Mouse (Mus musculus) stomach, embryonic 14.5 days (tissue): Measurements from ENCODE around the gene Pim3. TPM values are rescaled to one million over a fixed set of nuclear protein-coding genes. Genes with fewer than 3 reads are reported as not detected.

Experiments used
- ATAC-seq: fragments of 200-750 bp; cut with Nextera tagmentation; 2 replicates; pipeline ENCODE4 v1.8.0; 2017; ENCODE audit warnings: low read depth, moderate TSS enrichment; ENCODE audit not compliant: insufficient number of reproducible peaks, insufficient read depth, low FRiP score
- H3K27ac ChIP-seq: fragments of 300-500 bp; sonication (generic); 2 replicates; pipeline ENCODE4 v1.5.1; 2014; ENCODE audit warnings: mild to moderate bottlenecking, low read length, moderate library complexity, mixed read lengths
- H3K27me3 ChIP-seq: fragments of 300-500 bp; sonication (generic); 2 replicates; pipeline ENCODE4 v1.6.1; 2014; ENCODE audit warnings: low read length, control low read depth, mixed read lengths; ENCODE audit not compliant: control insufficient read depth, insufficient read depth
- H3K36me3 ChIP-seq: fragments of 300-500 bp; sonication (generic); 2 replicates; pipeline ENCODE4 v1.6.1; 2014; ENCODE audit warnings: mild to moderate bottlenecking, control low read depth, low read length, moderate library complexity, mixed read lengths; ENCODE audit not compliant: control insufficient read depth, insufficient read depth
- H3K4me1 ChIP-seq: fragments of 300-500 bp; sonication (generic); 2 replicates; pipeline ENCODE4 v1.6.1; 2014; ENCODE audit warnings: low read length, control low read depth, mixed read lengths; ENCODE audit not compliant: control insufficient read depth, insufficient read depth
- H3K4me2 ChIP-seq: fragments of 300-500 bp; sonication (generic); replicated peaks from 2 replicates; pipeline ENCODE4 v1.6.1; 2014; ENCODE audit warnings: low read depth, low read length, control low read depth
- H3K4me3 ChIP-seq: fragments of 300-500 bp; sonication (generic); 2 replicates; pipeline ENCODE4 v1.5.1; 2014; ENCODE audit warnings: low read depth, low read length, control low read depth
- H3K9ac ChIP-seq: fragments of 300-500 bp; sonication (generic); replicated peaks from 2 replicates; pipeline ENCODE4 v1.6.1; 2014; ENCODE audit warnings: low read depth, mild to moderate bottlenecking, control low read depth, low read length, moderate library complexity, mixed read lengths
- H3K9me3 ChIP-seq: fragments of 300-500 bp; sonication (generic); 2 replicates; pipeline ENCODE4 v1.6.1; 2016; ENCODE audit warnings: low read depth, low read length, control low read depth; ENCODE audit not compliant: control insufficient read depth
- WGBS: fragments of 180-500 bp; shearing (Covaris S2); extraction: QIAGEN DNeasy Blood & Tissue Kit; methylation state at CpG from one replicate; pipeline ENCODE4 v1.1.7; 2014; 5-methylcytosine and 5-hydroxymethylcytosine counted together
- polyA plus RNA-seq: library from polyadenylated mRNA; unstranded; fragments of >200 nt; fragmentation: Nextera tagmentation; extraction: Ambion mirVana; gene quantifications from 2 replicates; pipeline ENCODE4 v1.2.1, GENCODE M21; 2014

Gene Pim3
- polyA plus RNA-seq, 1 experiment from 2014 or later, result 38.4 TPM

GRCm38 (mm10) chr15:88902200-88902875 is 40.4 kb downstream of the Pim3 start:
- 70% methylated on average over 15 of the region's 15 CpGs for WGBS
- no peak for ATAC-seq
- no peak overlapping the region for H3K4me2 ChIP-seq
- no peaks in the 10 kb centered on the region for H3K9me3 ChIP-seq
- H3K9ac ChIP-seq, result no peak overlapping the region
- no peak overlapping the region for H3K27ac ChIP-seq
- H3K4me1 ChIP-seq, result no peaks in the 10 kb centered on the region
- no peaks in the 10 kb centered on the region for H3K27me3 ChIP-seq
- no peak overlapping the region for H3K4me3 ChIP-seq
- no peaks in the 10 kb centered on the region for H3K36me3 ChIP-seq

- H3K9ac ChIP-seq, result no peak overlapping the region
- no peak overlapping the region for H3K4me3 ChIP-seq
- no peak overlapping the region for H3K4me2 ChIP-seq
- no peaks in the 10 kb centered on the region for H3K36me3 ChIP-seq
- 61% methylated on average over 1 of the region's 1 CpGs for WGBS
- no peaks in the 10 kb centered on the region for H3K4me1 ChIP-seq
- H3K27ac ChIP-seq, result no peak overlapping the region
- no peak for ATAC-seq
- no peaks in the 10 kb centered on the region for H3K9me3 ChIP-seq
- H3K27me3 ChIP-seq, result no peaks in the 10 kb centered on the region
These were observed 41.1 kb downstream of the Pim3 start for GRCm38 (mm10) chr15:88903086-88903485.

GRCm38 (mm10) chr15:88904056-88904811 is 42.2 kb downstream of the Pim3 start:
- no peak for ATAC-seq
- no peak overlapping the region for H3K27ac ChIP-seq
- H3K9me3 ChIP-seq, result no peaks in the 10 kb centered on the region
- H3K4me3 ChIP-seq, result no peak overlapping the region
- 83% methylated on average over 14 of the region's 14 CpGs for WGBS
- H3K36me3 ChIP-seq, result no peaks in the 10 kb centered on the region
- H3K27me3 ChIP-seq, result no peaks in the 10 kb centered on the region
- no peak overlapping the region for H3K4me2 ChIP-seq
- H3K9ac ChIP-seq, result no peak overlapping the region
- no peaks in the 10 kb centered on the region for H3K4me1 ChIP-seq

- H3K4me2 ChIP-seq, result no peak overlapping the region
- H3K4me3 ChIP-seq, result no peak overlapping the region
- no peak overlapping the region for H3K9ac ChIP-seq
- no peak for ATAC-seq
- H3K27ac ChIP-seq, result no peak overlapping the region
- H3K27me3 ChIP-seq, result no peaks in the 10 kb centered on the region
- H3K9me3 ChIP-seq, result no peaks in the 10 kb centered on the region
- 69% methylated on average over 4 of the region's 4 CpGs for WGBS
- H3K4me1 ChIP-seq, result no peaks in the 10 kb centered on the region
- H3K36me3 ChIP-seq, result no peaks in the 10 kb centered on the region
These were observed 44.4 kb downstream of the Pim3 start for GRCm38 (mm10) chr15:88906347-88906746.

GRCm38 (mm10) chr15:88915046-88915445 is 53.1 kb downstream of the Pim3 start:
- Histone ChIP-seq H3K36me3 (no peaks in the 10 kb centered on the region), H3K27ac (no peak overlapping the region), H3K4me1 (no peaks in the 10 kb centered on the region), H3K27me3 (no peaks in the 10 kb centered on the region), H3K9ac (no peak overlapping the region), H3K4me2 (no peak overlapping the region), H3K4me3 (no peak overlapping the region), H3K9me3 (no peaks in the 10 kb centered on the region)
- 90% methylated on average over 7 of the region's 7 CpGs for WGBS
- ATAC-seq, result no peak

Other genes with a start within 250 kb of the Pim3 start
- 29.7 and 30.2 TPM in 2 replicates for gene Brd1, start 128.0 kb upstream of the Pim3 start, polyA plus RNA-seq
- gene Zbed4, start 110.5 kb upstream of the Pim3 start, polyA plus RNA-seq, result 18.5 and 18.8 TPM in 2 replicates
- gene Alg12, start 42.9 kb upstream of the Pim3 start, polyA plus RNA-seq, result 10.5 and 12.7 TPM in 2 replicates
- gene Creld2, start 42.5 kb upstream of the Pim3 start, polyA plus RNA-seq, result 59.6 and 72.9 TPM in 2 replicates
- not detected in 2 replicates for gene Ttll8, start 92.2 kb downstream of the Pim3 start, polyA plus RNA-seq
- not detected in 2 replicates for gene Mlc1, start 116.8 kb downstream of the Pim3 start, polyA plus RNA-seq
- gene Mov10l1, start 120.7 kb downstream of the Pim3 start, polyA plus RNA-seq, result not detected in 2 replicates
- 0.20 TPM in 2 replicates for gene Panx2, start 197.5 kb downstream of the Pim3 start, polyA plus RNA-seq
- 43.9 and 47.4 TPM in 2 replicates for gene Trabd, start 212.9 kb downstream of the Pim3 start, polyA plus RNA-seq
- 22.0 and 22.2 TPM in 2 replicates for gene Selenoo, start 226.9 kb downstream of the Pim3 start, polyA plus RNA-seq